Mouse (Mus musculus): ENCODE results near the gene Fam168b.
A peak's percentile ranks its signal among the peaks of the same experiment; 100 is the strongest.

Fam168b gene

GRCm38 (mm10) chr1:34812407-34813247, 30.2 kb downstream of the Fam168b start:
- no peak for DNase-seq (ENCODE audit: low spot score in 2 of 2)

GRCm38 (mm10) chr1:34811581-34811980, 31.3 kb downstream of the Fam168b start:
- no peak for DNase-seq (ENCODE audit: low spot score in 2 of 2)

- DNase-seq (ENCODE audit: low spot score in 2 of 2), result no peak
Observed at GRCm38 (mm10) chr1:34811035-34811434, 31.8 kb downstream of the Fam168b start.

DNA sequence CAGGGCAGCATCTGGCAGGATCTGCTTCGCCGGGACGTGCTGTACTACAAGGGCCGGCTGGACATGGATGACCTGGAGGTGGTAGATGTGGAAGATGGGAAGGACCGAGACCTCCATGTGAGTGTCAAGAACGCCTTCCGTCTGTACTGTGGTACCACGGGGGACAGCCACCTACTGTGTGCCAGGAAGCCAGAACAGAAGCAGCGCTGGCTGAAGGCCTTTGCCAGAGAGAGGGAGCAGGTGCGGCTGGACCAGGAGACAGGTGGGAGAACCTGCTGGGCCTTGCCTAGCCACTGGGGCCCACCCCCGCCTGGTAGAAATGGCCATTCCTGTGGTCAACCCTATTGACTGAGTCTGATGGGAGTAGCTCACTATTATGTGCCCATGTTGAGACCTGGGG, 32.6 kb downstream of the Fam168b start:
- DNase-seq (ENCODE audit: low spot score in 2 of 2), result no peak

- DNase-seq (ENCODE audit: low spot score in 2 of 2), result no peak
Observed at GRCm38 (mm10) chr1:34808445-34808844, 34.4 kb downstream of the Fam168b start.

- no peak for DNase-seq (ENCODE audit: low spot score in 2 of 2)
Observed at GRCm38 (mm10) chr1:34805931-34806520, 36.8 kb downstream of the Fam168b start.

DNA sequence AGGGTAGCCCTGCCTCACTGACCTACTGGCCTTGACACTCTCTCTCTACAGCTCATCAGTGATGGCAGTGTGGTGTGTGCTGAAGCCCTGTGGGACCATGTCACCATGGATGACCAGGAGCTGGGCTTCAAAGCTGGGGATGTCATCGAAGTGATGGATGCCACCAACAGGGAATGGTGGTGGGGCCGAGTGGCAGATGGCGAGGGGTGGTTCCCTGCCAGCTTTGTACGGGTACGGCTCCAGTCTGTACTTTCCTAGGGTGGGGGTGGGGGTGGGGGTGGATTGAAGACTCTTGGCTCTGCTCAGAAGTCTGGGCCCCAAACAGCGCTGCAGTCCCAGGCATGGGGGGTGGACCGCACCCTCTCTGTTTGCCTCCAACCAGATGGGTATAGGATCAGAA, 38.0 kb downstream of the Fam168b start:
- DNase-seq (ENCODE audit: low spot score in 2 of 2), result no peak

GRCm38 (mm10) chr1:34802290-34802642, 40.6 kb downstream of the Fam168b start:
- DNase-seq (ENCODE audit: low spot score in 2 of 2), result peak in 1 of 2 experiments; percentile 10

DNA sequence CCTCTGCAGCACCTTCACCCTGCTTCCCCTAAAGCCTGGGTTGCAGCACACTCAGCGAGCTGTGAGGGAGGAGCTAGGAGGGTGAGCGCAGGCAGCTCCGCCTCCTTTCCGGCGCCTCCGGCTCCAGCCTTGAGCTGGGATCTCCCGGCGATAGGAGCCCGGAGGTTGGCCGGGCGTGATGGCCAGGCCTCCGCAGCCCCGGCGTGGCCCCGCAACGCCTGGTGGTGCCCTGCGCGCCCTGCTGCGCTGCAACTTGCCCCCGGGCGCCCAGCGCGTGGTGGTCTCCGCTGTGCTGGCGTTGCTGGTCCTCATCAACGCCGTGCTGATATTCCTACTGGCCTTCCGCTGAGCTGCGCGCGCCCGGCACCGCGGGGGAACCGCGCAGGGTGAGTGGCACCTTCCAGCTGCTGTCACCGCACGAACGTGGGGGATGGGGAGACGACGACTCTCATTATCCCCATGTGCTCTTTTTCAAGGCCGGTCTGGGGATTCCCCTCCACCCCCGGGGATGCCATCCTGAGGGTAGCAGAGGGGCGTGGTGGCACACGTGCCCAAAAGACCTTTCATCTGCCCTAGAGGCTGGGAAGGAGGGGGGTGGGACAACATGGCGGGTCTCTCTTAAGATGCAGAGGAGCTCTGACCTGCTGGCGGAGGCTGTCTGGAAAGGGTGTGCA, 41.1 kb downstream of the Fam168b start:
- peak; percentile 30 to 34 for DNase-seq (ENCODE audit: low spot score in 2 of 2)

- no peak for DNase-seq (ENCODE audit: low spot score in 2 of 2)
Observed at GRCm38 (mm10) chr1:34799140-34799539, 43.7 kb downstream of the Fam168b start.

GRCm38 (mm10) chr1:34793304-34794300, 49.3 kb downstream of the Fam168b start:
- DNase-seq (ENCODE audit: low spot score in 2 of 2), result no peak

- DNase-seq (ENCODE audit: low spot score in 2 of 2), result no peak
Observed at GRCm38 (mm10) chr1:34783538-34784161, 59.2 kb downstream of the Fam168b start.

DNA sequence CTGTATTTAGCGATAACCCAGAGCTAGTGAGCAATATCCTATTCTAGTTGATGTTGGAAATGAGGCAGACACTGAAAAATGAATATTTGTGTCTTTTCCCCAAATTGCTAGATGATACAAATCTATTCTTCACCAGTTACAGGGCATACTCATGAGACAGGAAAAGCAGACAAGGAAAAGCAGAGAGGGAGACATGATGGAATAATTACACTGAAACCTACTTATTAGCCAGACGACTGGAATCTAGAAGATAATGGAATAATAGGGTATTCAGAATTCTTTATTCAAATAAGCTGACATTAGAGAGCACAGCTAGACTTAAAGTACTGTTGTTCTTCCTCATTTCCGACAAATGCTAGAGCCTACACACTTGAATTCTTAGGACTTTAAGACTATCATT, 67.0 kb downstream of the Fam168b start:
- no peak for DNase-seq (ENCODE audit: low spot score in 2 of 2)

DNA sequence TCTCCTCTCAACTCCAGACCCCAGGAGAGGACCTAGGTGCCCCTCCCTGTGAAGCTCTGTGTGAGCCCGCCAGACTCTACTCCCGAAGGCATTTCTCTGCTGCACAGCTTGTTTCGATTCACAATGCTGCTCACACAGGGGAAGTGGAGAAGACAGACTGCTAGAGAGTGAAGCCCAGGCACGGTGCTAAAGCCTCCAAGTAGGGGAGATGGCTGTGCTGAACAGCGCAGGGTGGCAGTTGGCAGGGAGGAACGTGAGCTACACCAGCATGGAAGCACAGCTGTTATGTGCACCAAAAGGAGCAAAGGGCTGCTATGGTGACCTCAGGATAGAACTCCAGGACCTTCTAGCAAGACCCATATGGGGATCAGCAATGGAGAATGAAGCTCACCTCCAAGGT, 74.0 kb downstream of the Fam168b start:
- no peak for DNase-seq (ENCODE audit: low spot score in 2 of 2)

DNA sequence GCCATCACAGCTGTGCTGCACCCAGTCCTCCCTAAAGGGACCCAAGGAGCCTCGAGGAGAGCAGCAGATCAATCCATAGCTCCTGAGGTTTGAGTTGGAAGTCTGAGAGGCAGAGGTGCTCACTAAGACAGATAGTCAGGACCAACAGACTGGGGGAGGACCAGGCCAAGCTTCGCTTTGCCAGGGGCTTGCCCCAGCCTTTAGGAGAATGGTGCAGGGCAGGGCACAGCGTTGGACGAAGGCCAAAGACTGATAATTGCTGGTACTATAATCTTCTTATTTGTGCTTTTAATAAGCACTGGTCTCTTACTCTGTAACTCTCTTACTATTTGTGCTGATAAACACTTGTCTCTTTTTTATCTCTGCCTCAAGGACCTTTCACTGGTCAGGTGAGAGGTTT, 75.0 kb downstream of the Fam168b start:
- no peak for DNase-seq (ENCODE audit: low spot score in 2 of 2)

DNA sequence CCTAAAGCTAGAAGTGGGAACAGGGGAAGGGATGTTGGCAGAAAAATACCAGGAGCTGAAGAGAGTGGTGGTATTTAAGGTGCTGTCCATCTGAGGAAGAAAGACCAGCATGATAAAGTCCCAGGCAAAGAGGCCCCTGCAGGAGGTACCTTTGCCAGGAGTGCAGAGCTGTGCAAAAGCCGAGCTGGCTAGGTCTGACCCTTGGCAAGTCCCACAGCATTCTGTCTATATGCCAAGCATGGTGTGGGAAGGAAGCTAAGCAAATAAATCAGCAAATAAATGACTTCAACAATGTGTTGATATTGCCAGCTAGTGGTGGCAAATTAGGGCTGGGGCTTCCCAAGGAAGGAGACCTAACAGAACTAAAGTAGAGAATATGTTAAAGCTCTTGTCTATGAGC, 76.0 kb downstream of the Fam168b start:
- DNase-seq (ENCODE audit: low spot score in 2 of 2), result no peak

Data from spleen, postnatal 14 days (tissue).